Mouse (Mus musculus): ENCODE measurements around the gene Gm11238. TPM values are rescaled to one million over a fixed set of nuclear protein-coding genes. Genes with fewer than 3 reads are reported as not detected.
"Not testable (repeated sequence)": the region's sequence is repeated elsewhere in the genome, so short reads cannot be mapped to it uniquely, and the experiment has no call there.

Gene Gm11238
- polyA plus RNA-seq (2012): not detected in 2 replicates

GRCm38 (mm10) chr4:73607581-73607980 is at the start of gene Gm11238:
TSS of gene Gm11238 (plus strand) at chr4:73607881.
- not testable (repeated sequence) for H3K4me1 ChIP-seq (ENCODE audit: control insufficient read depth); H3K36me3 ChIP-seq (ENCODE audit: control insufficient read depth); H3K27me3 ChIP-seq (ENCODE audit: control insufficient read depth); H3K9me3 ChIP-seq (ENCODE audit: control insufficient read depth, low read length); H3K4me3 ChIP-seq (replicated peaks)

GRCm38 (mm10) chr4:73599248-73599647 is 8.4 kb upstream of the Gm11238 start:
- no peaks in the 10 kb centered on the region; the same call in 1 of the 2 replicates for H3K9me3 ChIP-seq (ENCODE audit: control insufficient read depth, low read length)
- H3K27me3 ChIP-seq (ENCODE audit: control insufficient read depth): no peaks in the 10 kb centered on the region
- no peaks in the 10 kb centered on the region for H3K4me1 ChIP-seq (ENCODE audit: control insufficient read depth)
- H3K4me3 ChIP-seq (replicated peaks): no peak overlapping the region
- no peak for TF ChIP-seq TAL1 (IDR thresholded peaks at IDR 0.05; ENCODE audit: low read length)
- no peak for TF ChIP-seq GATA1 (IDR thresholded peaks at IDR 0.05; ENCODE audit: low read length)
- no peaks in the 10 kb centered on the region for H3K36me3 ChIP-seq (ENCODE audit: control insufficient read depth)

GRCm38 (mm10) chr4:73622684-73623083 is 15.0 kb downstream of the Gm11238 start, which contains the start of gene Gm11237:
TSS of gene Gm11237 (plus strand) at chr4:73622984.
- H3K4me1 ChIP-seq (ENCODE audit: control insufficient read depth); H3K9me3 ChIP-seq (ENCODE audit: control insufficient read depth, low read length); H3K36me3 ChIP-seq (ENCODE audit: control insufficient read depth); H3K4me3 ChIP-seq (replicated peaks); H3K27me3 ChIP-seq (ENCODE audit: control insufficient read depth): not testable (repeated sequence)

- H3K27me3 ChIP-seq (ENCODE audit: control insufficient read depth); H3K36me3 ChIP-seq (ENCODE audit: control insufficient read depth); H3K4me1 ChIP-seq (ENCODE audit: control insufficient read depth); H3K9me3 ChIP-seq (ENCODE audit: control insufficient read depth, low read length); H3K4me3 ChIP-seq (replicated peaks): not testable (repeated sequence)
Measured at GRCm38 (mm10) chr4:73637821-73638220, 30.1 kb downstream of the Gm11238 start, which contains the start of gene Gm11236. TSS of gene Gm11236 (plus strand) at chr4:73638121.

- H3K9me3 ChIP-seq (ENCODE audit: control insufficient read depth, low read length); H3K4me3 ChIP-seq (replicated peaks); H3K4me1 ChIP-seq (ENCODE audit: control insufficient read depth); H3K36me3 ChIP-seq (ENCODE audit: control insufficient read depth); H3K27me3 ChIP-seq (ENCODE audit: control insufficient read depth): not testable (repeated sequence)
Measured at GRCm38 (mm10) chr4:73661864-73662263, 54.2 kb downstream of the Gm11238 start.

- not testable (repeated sequence) for H3K4me3 ChIP-seq (replicated peaks); H3K4me1 ChIP-seq (ENCODE audit: control insufficient read depth); H3K36me3 ChIP-seq (ENCODE audit: control insufficient read depth); H3K27me3 ChIP-seq (ENCODE audit: control insufficient read depth); H3K9me3 ChIP-seq (ENCODE audit: control insufficient read depth, low read length)
Measured at GRCm38 (mm10) chr4:73668054-73668453, 60.4 kb downstream of the Gm11238 start, which contains the start of gene Gm11239. TSS of gene Gm11239 (plus strand) at chr4:73668354.

- not testable (repeated sequence) for H3K9me3 ChIP-seq (ENCODE audit: control insufficient read depth, low read length); H3K27me3 ChIP-seq (ENCODE audit: control insufficient read depth); H3K36me3 ChIP-seq (ENCODE audit: control insufficient read depth); H3K4me1 ChIP-seq (ENCODE audit: control insufficient read depth); H3K4me3 ChIP-seq (replicated peaks)
Measured at GRCm38 (mm10) chr4:73683216-73683615, 75.5 kb downstream of the Gm11238 start, which contains the start of gene Gm428. TSS of gene Gm428 (plus strand) at chr4:73683516.

Other genes with a start within 250 kb of the Gm11238 start
- gene Gm11487, start 202.8 kb upstream of the Gm11238 start, polyA plus RNA-seq (2012): not detected in 2 replicates
- not detected in 2 replicates for gene Gm11237, start 15.1 kb downstream of the Gm11238 start, polyA plus RNA-seq (2012)
- gene Gm11236, start 30.2 kb downstream of the Gm11238 start, polyA plus RNA-seq (2012): not detected in 2 replicates
- gene Gm11239, start 60.5 kb downstream of the Gm11238 start, polyA plus RNA-seq (2012): not detected in 2 replicates
- gene Gm428, start 75.6 kb downstream of the Gm11238 start, polyA plus RNA-seq (2012): not detected in 2 replicates
- gene Rasef, start 183.1 kb downstream of the Gm11238 start, polyA plus RNA-seq (2012): not detected in 2 replicates